Mouse (Mus musculus) liver, embryonic 14.5 days (tissue): ENCODE data around the gene Ltbp1. TPM values are rescaled to one million over a fixed set of nuclear protein-coding genes. Genes with fewer than 3 reads are reported as not detected.

Source experiments
- ATAC-seq: fragments of 200-750 bp; cut with Nextera tagmentation; 2 replicates; pipeline ENCODE4 v1.8.0; 2017; ENCODE audit warnings: moderate number of reproducible peaks, mild to moderate bottlenecking, moderate library complexity; ENCODE audit not compliant: insufficient read depth
- DNase-seq, 3 experiments: peaks; one replicate each; pipeline ENCODE4 v3.0.0-alpha.2; 2012 to 2013; ENCODE audit warnings: low read depth in 3 of 3, low spot score in 3 of 3
- H3K27ac ChIP-seq: fragments of 300-500 bp; sonication (generic); 2 replicates; pipeline ENCODE4 v1.5.1; 2014; ENCODE audit warnings: moderate library complexity, mild to moderate bottlenecking, control low read depth, inconsistent platforms
- H3K27me3 ChIP-seq: fragments of 300-500 bp; sonication (generic); 2 replicates; pipeline ENCODE4 v1.6.1; 2014; ENCODE audit warnings: mild to moderate bottlenecking, low read length, moderate library complexity; ENCODE audit not compliant: control insufficient read depth, insufficient read depth
- H3K36me3 ChIP-seq: fragments of 300-500 bp; sonication (generic); replicated peaks from 2 replicates; pipeline ENCODE4 v1.6.1; 2014; ENCODE audit warnings: low read depth; ENCODE audit not compliant: control insufficient read depth, insufficient read depth
- H3K4me1 ChIP-seq, 2 experiments: fragments of 200-500 bp in 1 of 2; fragments of 300-500 bp in 1 of 2; sonication (generic) in 1 of 2; replicated peaks; 2 replicates each; pipeline ENCODE4 v1.6.1; 2012 to 2014; ENCODE audit warnings: antibody characterized with exemption in 1 of 2, inconsistent platforms in 1 of 2, low read length in 1 of 2; ENCODE audit not compliant: control insufficient read depth in 2 of 2, insufficient read depth in 2 of 2
- H3K4me2 ChIP-seq: fragments of 300-500 bp; sonication (generic); 2 replicates; pipeline ENCODE4 v1.6.1; 2014; ENCODE audit warnings: low read depth, mild to moderate bottlenecking, control low read depth, moderate library complexity
- H3K4me3 ChIP-seq, 2 experiments: fragments of 200-500 bp in 1 of 2; fragments of 300-500 bp in 1 of 2; sonication (generic) in 1 of 2; 2 replicates each; pipeline ENCODE4 v1.5.1; 2012 to 2014; ENCODE audit warnings: low read depth in 2 of 2, low read length in 2 of 2, mild to moderate bottlenecking in 2 of 2, control low read depth in 1 of 2, inconsistent platforms in 1 of 2, moderate library complexity in 1 of 2; ENCODE audit not compliant: insufficient read depth in 1 of 2
- H3K9ac ChIP-seq: fragments of 300-500 bp; sonication (generic); replicated peaks from 2 replicates; pipeline ENCODE4 v1.6.1; 2014; ENCODE audit warnings: mild to moderate bottlenecking, control low read depth, moderate library complexity
- H3K9me3 ChIP-seq: fragments of 300-500 bp; sonication (generic); 2 replicates; pipeline ENCODE4 v1.6.1; 2016; ENCODE audit warnings: low read length, mixed read lengths; ENCODE audit not compliant: control insufficient read depth
- CTCF ChIP-seq: IDR thresholded peaks from 2 replicates; pipeline ENCODE4 v1.5.1; 2016; ENCODE audit warnings: antibody characterized with exemption, low read depth, control low read depth
- EP300 ChIP-seq: IDR thresholded peaks from 2 replicates; pipeline ENCODE4 v1.6.1; 2016; ENCODE audit warnings: antibody characterized with exemption, low read depth
- WGBS: fragments of 180-500 bp; shearing (Covaris S2); extraction: QIAGEN DNeasy Blood & Tissue Kit; methylation state at CpG from one replicate; pipeline ENCODE4 v1.1.7; 2014; ENCODE audit not compliant: insufficient replicate concordance; 5-methylcytosine and 5-hydroxymethylcytosine counted together
- polyA plus RNA-seq, 2 experiments: library from polyadenylated mRNA; depleted of rRNA in 1 of 2; stranded (reverse) in 1 of 2; unstranded in 1 of 2; fragments of >200 nt; fragmentation: Nextera tagmentation in 1 of 2; extraction: Ambion mirVana in 1 of 2; gene quantifications; 2 replicates each; pipeline versions ENCODE4 v1.2.1 to v1.2.3; 2012 to 2014

Gene Ltbp1
- polyA plus RNA-seq, 2 experiments: 1.9 to 2.2 TPM

GRCm38 (mm10) chr17:74968152-74968712 is 37.1 kb upstream of the Ltbp1 start:
- Histone ChIP-seq H3K4me1 (peaks cover 0 to 9% of the 10 kb centered on the region in 2 experiments; a peak in 2 of 4 replicates), H3K9me3 (no peaks in the 10 kb centered on the region), H3K4me2 (peak overlapping the region; percentile 36), H3K9ac (peak overlapping the region; percentile 7; the same call in 1 of the 2 replicates), H3K27me3 (no peaks in the 10 kb centered on the region), H3K4me3 (no peak overlapping the region), H3K27ac (no peak overlapping the region), H3K36me3 (no peaks in the 10 kb centered on the region)
- ATAC-seq: peak; percentile 60; the same call in 1 of the 2 replicates
- 11% methylated on average over 9 of the region's 9 CpGs for WGBS
- TF ChIP-seq EP300 (no peak), CTCF (no peak)
- no peak for DNase-seq

DNA sequence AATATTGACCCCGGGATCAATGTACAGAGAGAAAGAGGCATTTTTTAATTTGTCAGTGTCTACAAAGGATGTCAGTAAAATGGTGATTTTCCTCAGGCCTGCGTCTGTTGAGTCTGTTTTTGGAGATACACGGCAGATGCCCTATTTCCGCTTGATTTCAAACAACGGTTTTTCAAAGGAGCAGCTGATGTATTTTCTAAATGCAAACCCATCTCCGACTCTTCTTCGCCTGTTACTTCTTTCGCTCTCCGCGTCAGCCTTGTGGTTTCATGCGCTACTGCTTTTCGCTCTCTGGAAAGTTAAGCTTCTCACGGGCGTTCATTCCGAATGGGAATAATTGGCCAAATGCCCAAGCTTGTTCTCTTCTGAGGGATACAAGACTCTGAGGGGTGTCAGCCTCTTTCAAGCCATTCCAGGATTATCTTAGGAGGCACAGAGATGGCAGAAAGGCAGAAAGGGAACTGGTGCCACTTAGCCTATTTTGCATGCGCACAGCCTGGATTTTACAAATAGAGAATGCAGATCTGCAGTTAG is 36.6 kb upstream of the Ltbp1 start:
- Histone ChIP-seq H3K4me1 (peaks cover 0 to 9% of the 10 kb centered on the region in 2 experiments; a peak in 2 of 4 replicates), H3K4me3 (no peak overlapping the region), H3K27me3 (no peaks in the 10 kb centered on the region), H3K9me3 (no peaks in the 10 kb centered on the region), H3K27ac (no peak overlapping the region), H3K4me2 (no peak overlapping the region), H3K36me3 (no peaks in the 10 kb centered on the region), H3K9ac (no peak overlapping the region)
- TF ChIP-seq CTCF (no peak), EP300 (no peak)
- DNase-seq: no peak
- ATAC-seq: no peak
- WGBS: 70% methylated on average over 16 of the region's 16 CpGs

GRCm38 (mm10) chr17:74975192-74975591 is 30.2 kb upstream of the Ltbp1 start:
- WGBS: 70% methylated on average over 6 of the region's 6 CpGs
- TF ChIP-seq EP300 (no peak), CTCF (no peak)
- Histone ChIP-seq H3K9me3 (no peaks in the 10 kb centered on the region), H3K4me3 (no peak overlapping the region), H3K36me3 (no peaks in the 10 kb centered on the region), H3K27ac (no peak overlapping the region), H3K4me2 (no peak overlapping the region), H3K27me3 (no peaks in the 10 kb centered on the region), H3K9ac (no peak overlapping the region), H3K4me1 (no peaks in the 10 kb centered on the region)
- DNase-seq (no peak), ATAC-seq (no peak)

- WGBS: 61% methylated on average over 8 of the region's 8 CpGs
- ATAC-seq (no peak), DNase-seq (no peak)
- H3K9ac ChIP-seq: no peak overlapping the region
- H3K4me1 ChIP-seq: no peaks in the 10 kb centered on the region
- no peaks in the 10 kb centered on the region for H3K36me3 ChIP-seq
- H3K4me2 ChIP-seq: no peak overlapping the region
- H3K9me3 ChIP-seq: no peaks in the 10 kb centered on the region
- no peaks in the 10 kb centered on the region for H3K27me3 ChIP-seq
- H3K4me3 ChIP-seq: no peak overlapping the region
- no peak overlapping the region for H3K27ac ChIP-seq
- TF ChIP-seq CTCF: no peak
Observed at GRCm38 (mm10) chr17:74976167-74976985, 29.0 kb upstream of the Ltbp1 start.

GRCm38 (mm10) chr17:74979767-74980166 is 25.6 kb upstream of the Ltbp1 start:
- Histone ChIP-seq H3K4me2 (no peak overlapping the region), H3K36me3 (no peaks in the 10 kb centered on the region), H3K9me3 (no peaks in the 10 kb centered on the region), H3K4me1 (no peaks in the 10 kb centered on the region), H3K27me3 (no peaks in the 10 kb centered on the region), H3K9ac (no peak overlapping the region), H3K27ac (no peak overlapping the region), H3K4me3 (no peak overlapping the region)
- TF ChIP-seq CTCF (no peak), EP300 (no peak)
- 72% methylated on average over 8 of the region's 8 CpGs for WGBS
- DNase-seq (no peak), ATAC-seq (no peak)
